Mouse (Mus musculus) cerebellum, adult 2 months (tissue): ENCODE data around the gene Tox4.

ENCODE experiments used
- CTCF ChIP-seq: fragments of 200-500 bp; IDR thresholded peaks from 2 replicates; pipeline ENCODE4 v1.5.1; 2011; ENCODE audit warnings: low read depth, mild to moderate bottlenecking, control low read depth, low read length, moderate library complexity, borderline replicate concordance; ENCODE audit not compliant: insufficient read depth
- POLR2A ChIP-seq: fragments of 200-500 bp; IDR thresholded peaks from 2 replicates; pipeline ENCODE4 v1.6.1; 2011; ENCODE audit warnings: low read length, control low read depth, borderline replicate concordance; ENCODE audit not compliant: insufficient read depth

DNA sequence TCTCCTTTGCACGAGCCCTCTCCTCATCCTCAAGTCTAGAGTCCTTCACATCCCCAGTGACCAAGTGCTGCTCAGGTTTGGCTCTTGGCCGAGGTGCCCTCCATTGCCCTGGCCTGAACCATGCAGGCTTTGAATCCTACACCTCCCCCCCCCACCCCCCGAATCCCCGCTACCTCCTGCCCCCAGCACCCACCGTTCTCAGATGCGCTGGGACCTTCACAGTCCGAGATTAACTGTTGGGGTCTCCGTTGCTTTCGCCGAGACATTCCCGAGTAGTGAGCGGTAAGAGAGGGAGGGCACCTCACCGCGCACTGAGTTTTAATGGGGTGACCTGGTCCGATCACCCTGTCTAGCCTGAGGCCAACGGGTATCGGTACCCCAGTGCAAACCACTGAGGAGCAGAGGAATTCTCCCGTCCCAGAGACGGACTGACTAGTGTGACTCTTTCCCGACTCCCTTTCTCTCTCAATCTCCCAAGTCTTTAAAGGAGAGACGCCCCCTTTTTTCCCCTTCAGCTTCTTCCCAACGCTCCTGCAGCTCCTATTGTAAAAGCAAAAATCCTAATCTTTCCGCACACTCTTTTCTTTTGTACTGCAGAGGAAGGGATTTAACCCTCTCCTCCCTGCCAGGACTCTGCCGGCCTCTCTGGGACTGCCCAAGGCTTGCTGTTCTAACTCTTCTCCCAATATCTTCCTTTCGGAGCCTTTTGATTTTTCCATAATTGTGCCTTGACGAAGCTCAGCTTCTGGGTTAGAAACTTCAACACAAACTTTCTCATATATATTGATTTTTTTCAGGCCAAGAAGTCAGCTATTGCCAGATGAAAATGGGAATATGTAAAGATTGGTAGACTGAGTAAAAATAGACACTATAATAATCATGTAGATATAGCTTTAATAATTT, 49.2 kb downstream of the Tox4 start, which contains the start of gene Sall2:
- no peak for TF ChIP-seq POLR2A
- TF ChIP-seq CTCF = no peak
